24 mouse cellular contexts compared by ENCODE assay signal in genomic region chr2:28096751-28097309, GRCm38 (mm10). TPM values are rescaled to one million over a fixed set of nuclear protein-coding genes. Genes with fewer than 3 reads are reported as not detected.
DNase-seq lines count a peak whose midpoint lies in the region; ATAC-seq lines count a peak whose summit lies in the region.
"Had no signal": no experiment of that assay in that cellular context is flagged by ENCODE, and none has a peak within 500 bp of the region (broad histone marks: within the 10 kb centered on the region; RNA-seq: fewer than 3 reads in every experiment).

No protein-coding gene starts in this region.

- 0 out of 2 replicates have a peak, but pooled peaks have one; percentile 17 for ATAC-seq in neutrophil, adult 5-6 weeks (ENCODE audit: extremely low read depth, insufficient number of reproducible peaks, low FRiP score, poor library complexity, severe bottlenecking)
- ATAC-seq: activated CD4-positive, CD25-positive, alpha-beta regulatory T cell, adult 4 months; forebrain, embryonic 13.5 days; inflammation-experienced regulatory T-cells, adult 6 months had no signal

- intact Hi-C loops in heart, postnatal 36 days (cut with DNase I) = no loop called here

- peak; percentile 23 to 25 for DNase-seq in cerebellum, adult 18-20 months
- no peak for DNase-seq in cerebellum, postnatal 14 days
- peak; percentile 40 for DNase-seq in layer of hippocampus, adult 9-11 months
- no peak for DNase-seq in layer of hippocampus, postnatal 10 days (ENCODE audit: low spot score in 2 of 2)
- peak; percentile 58 for DNase-seq in brain, adult 2 months (ENCODE audit: low read depth, low spot score)
- DNase-seq in heart, postnatal 36 days = no peak
- DNase-seq: adrenal gland, adult 8-10 months; embryo, embryonic 11 days; heart, postnatal 4 days; kidney, adult 18-20 months; left cerebral cortex, postnatal 4 days; right cerebral cortex, adult 18-20 months; right cerebral cortex, postnatal 4 days; thymus, postnatal 14 days had no signal

RNA-seq across cellular contexts. Expression of gene Fcnb, which starts 12.1 kb away (rescaled TPM):
- not detected for total RNA-seq in layer of hippocampus, postnatal 10 days (2021)
- total RNA-seq in neutrophil, adult 5-6 weeks (2017) = not detected in 2 replicates
- total RNA-seq in heart, postnatal 36 days (2021) = not detected
- total RNA-seq: adrenal gland, adult 8-10 months; ES-E14; gastrocnemius, adult 18-20 months; gastrocnemius, postnatal 4 days; heart, adult 8-10 months; heart, postnatal 4 days; left cerebral cortex, adult 8-10 months; left cerebral cortex, postnatal 4 days; midbrain, postnatal 0 days had no signal

Comparison
In these comparisons a context has a peak if more than half of its experiments do, and no peak if none do; other contexts are left out.
1. DNase-seq: peak in cerebellum, adult 18-20 months (2 of 2), layer of hippocampus, adult 9-11 months (single experiment) and brain, adult 2 months (single experiment); none in cerebellum, postnatal 14 days (0 of 2), layer of hippocampus, postnatal 10 days (0 of 2) and heart, postnatal 36 days (0 of 2).